Mouse (Mus musculus) ovary, postnatal 14 days (tissue): Measurements from ENCODE around the gene Gaa.

ENCODE experiments used
- DNase-seq: peaks from one replicate; pipeline ENCODE4 v3.0.0; 2022; ENCODE audit warnings: low spot score

Gaa gene

DNA sequence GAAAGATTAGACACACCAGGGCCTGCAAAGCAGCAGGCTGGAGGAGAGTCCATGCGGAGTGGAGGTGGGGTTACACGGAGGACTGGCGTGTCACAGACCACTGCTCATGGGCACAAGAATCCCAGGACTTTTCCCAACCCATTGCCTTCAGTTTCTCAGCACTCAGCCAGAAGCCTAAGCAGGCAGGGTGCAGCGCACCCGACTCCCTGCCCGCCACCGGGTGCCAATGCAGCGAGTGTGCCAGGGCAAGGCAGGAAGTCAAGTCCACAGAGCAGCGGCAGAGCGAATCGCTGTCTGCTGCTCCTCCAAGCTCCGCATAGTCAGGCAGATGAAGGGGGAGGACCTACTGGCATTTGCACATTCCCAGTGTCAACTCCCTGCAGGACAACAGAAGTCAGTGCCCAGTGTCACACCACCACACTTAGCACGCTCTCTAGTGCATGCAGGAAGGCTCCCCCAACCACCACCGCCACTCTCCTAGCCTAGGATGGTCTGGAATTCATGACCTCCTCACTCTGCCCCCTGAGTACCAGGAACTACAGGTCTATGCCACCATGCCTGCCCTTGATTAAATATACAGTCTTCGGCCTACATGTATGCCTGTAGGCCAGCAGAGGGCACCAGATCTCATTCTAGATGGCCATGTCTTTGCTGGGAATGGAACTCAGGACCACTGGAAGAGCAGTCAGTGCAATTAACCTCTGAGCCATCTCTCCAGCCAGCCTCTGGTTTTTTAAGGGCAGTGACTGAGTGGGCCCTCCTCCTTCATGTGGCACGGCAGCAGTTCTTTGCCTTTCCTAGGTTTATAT, 37.4 kb downstream of the Gaa start:
- DNase-seq, result peak; percentile 31

- no peak for DNase-seq
Observed at GRCm38 (mm10) chr11:119306762-119307657, 39.3 kb downstream of the Gaa start.

- no peak for DNase-seq
Observed at GRCm38 (mm10) chr11:119307658-119307867, 39.9 kb downstream of the Gaa start, which contains the start of gene Card14. Card14 (plus strand) TSS chr11:119307768.

DNA sequence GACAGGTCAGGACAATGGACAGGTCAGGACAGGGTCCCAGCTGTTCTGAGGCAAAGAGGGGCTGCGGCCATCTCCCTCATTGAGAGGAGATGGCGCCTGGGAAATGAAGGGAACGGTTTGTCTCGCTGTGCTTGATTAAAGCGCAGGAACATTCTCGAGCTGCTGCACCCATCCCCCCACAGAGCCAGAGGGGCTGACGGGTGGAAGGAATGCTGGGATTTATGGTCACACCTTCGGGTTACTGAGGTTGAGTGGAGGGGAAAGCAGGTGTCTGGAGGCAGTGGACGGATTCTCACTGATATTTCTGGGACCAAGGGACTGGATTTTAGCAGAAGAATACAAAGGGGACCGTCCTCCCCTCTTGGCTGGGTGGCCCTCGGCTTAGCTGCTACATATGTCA, 40.2 kb downstream of the Gaa start:
- DNase-seq, result no peak

DNA sequence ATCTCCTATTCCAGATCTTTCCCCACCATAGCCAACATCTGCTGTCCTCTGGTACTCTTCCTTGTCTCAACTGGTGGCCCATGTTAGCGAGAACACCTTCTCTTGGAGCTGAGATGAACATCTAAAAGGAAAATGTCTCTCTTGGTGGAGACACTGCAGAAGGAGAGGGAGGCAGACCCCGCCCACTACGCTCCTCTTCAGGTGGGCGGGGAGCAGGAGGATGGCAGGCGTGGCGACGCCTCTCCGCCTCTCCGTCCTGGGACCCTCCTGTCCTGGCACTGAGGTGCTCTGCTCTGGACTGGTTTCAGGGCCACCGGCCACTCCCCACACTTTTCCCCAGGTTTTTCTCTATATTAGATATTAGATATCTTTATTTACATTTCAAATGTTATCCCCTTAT, 42.9 kb downstream of the Gaa start:
- DNase-seq, result no peak

DNA sequence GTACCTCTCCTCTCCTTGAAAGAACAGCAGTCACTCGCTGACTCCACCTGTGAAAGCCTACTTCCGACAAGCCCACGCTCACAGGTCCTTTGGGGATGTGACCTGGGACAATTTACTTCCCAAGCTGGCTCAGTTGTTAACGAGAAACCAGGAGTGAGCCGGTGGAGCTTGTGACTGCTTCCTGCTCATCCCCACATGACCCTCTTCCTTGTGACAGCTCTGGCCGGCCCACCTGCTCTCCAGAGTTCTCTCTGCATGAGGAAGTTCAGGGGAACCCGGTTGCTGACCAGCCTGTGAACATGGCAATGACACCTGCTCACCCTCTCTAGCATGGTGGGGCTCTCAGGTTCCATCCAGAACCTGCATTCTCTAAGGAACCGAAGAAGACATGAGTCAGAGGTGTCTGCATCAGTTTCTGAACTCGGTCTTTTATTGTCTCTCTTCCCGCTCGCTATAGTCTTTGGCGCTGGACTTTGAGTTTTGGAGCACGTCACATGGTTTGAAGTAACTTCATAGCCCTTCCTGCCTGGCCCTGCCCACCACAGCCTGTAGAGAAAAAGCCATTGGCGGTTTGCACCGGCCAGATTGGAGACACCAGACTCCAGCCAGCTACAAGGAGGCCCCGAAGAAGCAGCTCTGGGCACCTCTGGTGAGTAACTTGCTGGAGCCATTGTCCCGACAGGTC, 46.7 kb downstream of the Gaa start:
- DNase-seq, result no peak

GRCm38 (mm10) chr11:119316720-119317119, 49.0 kb downstream of the Gaa start:
- no peak for DNase-seq

GRCm38 (mm10) chr11:119322521-119322920, 54.8 kb downstream of the Gaa start:
- no peak for DNase-seq

DNA sequence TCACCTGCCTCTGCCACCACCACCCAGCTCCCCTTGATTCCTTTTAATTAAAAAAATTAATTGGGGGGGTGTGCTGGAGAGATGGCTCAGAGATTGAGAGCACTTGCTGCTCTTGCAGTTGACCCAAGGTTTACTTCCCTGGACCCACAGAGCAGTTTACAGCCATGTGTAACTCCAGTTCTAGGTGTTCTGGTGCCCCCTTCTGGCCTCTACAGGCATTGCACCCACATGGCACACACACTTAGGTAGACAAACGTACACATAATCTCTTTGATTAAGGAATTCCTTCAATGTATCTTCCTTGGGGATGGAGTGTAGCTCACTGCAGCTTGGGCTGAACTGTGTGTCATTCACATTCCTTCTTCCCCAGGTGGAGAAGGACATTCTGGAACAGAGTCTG, 57.4 kb downstream of the Gaa start:
- no peak for DNase-seq

DNA sequence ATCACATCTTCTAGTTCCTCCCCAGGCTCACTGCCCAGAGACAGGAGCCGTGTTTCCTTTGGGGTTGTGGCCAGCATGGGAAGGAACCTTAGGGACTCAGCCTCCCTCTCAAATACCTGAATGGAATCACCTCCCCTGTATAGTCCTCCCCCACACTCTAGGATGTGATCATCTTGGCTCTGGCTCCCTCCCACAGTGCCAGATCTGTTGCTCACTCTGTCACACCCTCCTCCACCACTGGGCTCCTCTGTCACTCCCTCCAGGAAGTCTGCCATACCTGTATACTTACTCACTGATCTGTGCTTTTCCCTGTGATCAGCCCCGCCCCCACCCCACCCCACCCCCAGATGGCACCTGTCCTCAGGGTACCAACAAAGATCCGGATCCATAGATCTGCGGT, 62.9 kb downstream of the Gaa start:
- DNase-seq, result no peak

DNA sequence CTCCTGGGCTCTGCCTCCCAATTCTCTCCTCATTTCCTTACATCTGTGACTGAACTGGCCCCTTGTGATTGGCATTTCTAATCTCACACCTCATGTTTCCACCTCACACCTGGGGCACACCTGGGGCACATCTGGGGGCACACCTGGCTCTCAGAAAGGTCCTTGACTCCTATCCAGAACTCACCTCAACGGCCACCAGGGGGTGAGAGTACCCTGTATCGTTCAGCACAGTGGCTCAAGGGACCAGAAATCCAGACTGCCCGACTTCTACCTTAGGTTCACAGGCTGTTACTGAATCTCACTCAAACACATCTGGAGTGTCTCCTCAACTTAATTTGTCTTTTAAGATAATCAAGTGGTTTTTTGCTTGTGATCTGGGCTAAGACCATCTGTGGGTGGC, 64.3 kb downstream of the Gaa start:
- no peak for DNase-seq
